Mouse (Mus musculus): Measurements from ENCODE around the gene Lrp2. TPM values are rescaled to one million over a fixed set of nuclear protein-coding genes. Genes with fewer than 3 reads are reported as not detected.

The Lrp2 gene
- total RNA-seq, 2 experiments from 2014 or later: 0.72 to 1.4 TPM

GRCm38 (mm10) chr2:69518307-69518706, 67.6 kb downstream of the Lrp2 start:
- no peak for DNase-seq

GRCm38 (mm10) chr2:69511766-69512165, 74.1 kb downstream of the Lrp2 start:
- no peak for DNase-seq

GRCm38 (mm10) chr2:69500357-69500756, 85.5 kb downstream of the Lrp2 start:
- DNase-seq: no peak

GRCm38 (mm10) chr2:69493130-69493529, 92.7 kb downstream of the Lrp2 start:
- no peak for DNase-seq

GRCm38 (mm10) chr2:69480965-69481364, 104.9 kb downstream of the Lrp2 start:
- no peak for DNase-seq

DNA sequence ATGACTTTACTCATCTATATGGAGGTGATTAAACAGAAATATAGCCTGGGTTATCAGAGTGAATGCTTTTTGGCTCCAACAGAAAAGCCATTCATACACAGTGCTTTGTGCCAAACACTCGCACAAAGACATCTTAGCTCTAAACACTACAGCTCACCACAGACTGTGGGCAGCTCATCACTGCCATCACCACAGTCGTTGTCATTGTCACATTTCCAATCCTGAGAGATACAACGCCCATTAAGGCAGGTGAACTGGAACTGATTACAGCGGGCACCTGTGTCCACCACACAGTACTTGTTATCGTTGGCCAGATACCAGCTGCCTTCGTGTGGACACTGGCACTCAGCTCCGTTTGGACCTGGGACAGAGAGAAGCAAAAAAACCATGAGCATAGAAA, 106.0 kb downstream of the Lrp2 start:
- no peak for DNase-seq

DNA sequence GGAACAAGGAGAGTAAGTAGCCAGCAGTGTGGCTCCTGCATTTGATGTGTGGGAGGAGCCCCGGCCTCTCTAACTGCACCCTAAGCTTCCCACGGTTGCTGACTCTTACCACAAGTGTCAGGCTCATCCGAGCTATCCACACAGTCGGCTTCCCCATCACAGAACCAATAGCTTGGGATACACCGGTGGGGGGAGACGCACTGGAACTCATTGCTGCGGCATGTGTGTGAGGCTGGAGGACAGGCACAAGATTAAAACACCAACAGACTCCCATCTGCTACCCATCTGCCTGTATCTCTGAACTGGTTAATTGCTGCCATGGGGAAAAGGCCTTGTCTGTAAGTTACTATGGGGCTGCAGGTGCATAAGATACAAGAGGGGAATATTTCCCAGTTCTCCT, 109.0 kb downstream of the Lrp2 start:
- DNase-seq: no peak

DNA sequence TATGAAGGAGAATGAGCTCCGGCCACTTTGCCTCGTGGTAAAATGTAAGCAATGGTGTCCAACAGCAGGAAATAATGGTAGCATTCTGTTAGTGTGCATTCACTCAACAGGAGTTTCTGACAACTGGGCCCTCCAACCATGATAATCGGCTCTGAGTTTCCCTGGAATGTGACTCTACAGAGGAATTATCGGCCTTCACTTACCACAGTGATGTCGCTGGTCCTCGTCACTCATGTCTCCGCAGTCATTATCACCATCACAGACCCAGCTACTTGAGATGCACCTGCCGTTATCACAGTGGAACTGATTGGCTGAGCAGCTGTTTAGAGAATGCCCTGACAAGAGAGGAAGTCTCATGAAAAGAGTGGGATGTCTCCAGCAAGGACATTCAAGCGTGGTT, 110.7 kb downstream of the Lrp2 start:
- no peak for DNase-seq

DNA sequence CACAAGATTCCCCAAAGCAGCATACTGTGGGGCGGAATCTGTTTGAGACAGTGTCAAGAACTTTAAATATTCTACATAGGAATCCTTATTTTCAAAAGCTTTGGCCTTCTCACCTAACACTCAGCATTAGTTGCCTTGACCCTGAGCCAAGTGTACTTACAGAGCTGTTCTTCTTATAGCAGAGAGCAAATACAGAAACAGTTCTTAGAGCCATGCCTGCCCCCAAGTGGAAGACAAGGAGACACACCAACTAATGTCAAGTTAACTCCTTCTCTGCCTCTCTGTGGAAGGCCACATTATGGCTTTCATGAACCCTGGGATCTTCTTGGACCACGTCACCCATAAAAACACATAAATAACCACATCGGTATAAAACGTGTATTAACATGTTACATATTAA, 114.0 kb downstream of the Lrp2 start:
- DNase-seq: no peak

DNA sequence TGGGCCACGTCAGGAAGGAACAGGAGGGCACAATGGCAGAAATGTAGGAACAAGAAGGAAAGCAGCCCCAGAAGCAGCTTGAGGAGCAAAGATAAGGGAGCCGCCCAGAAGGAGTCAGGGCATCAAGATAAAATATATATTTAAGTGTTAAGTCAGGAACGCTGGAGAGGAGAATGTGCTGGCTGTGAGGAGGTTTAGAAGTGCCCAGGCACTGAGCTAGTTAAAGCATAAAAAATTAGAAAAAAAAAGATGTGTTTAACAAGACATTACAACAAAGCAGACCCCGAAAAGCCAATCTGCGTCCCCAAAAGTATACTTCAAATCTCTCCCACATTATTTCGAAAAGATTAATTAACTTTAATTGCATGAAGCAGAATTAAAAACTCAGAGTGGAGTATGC, 122.3 kb downstream of the Lrp2 start:
- no peak for DNase-seq

DNA sequence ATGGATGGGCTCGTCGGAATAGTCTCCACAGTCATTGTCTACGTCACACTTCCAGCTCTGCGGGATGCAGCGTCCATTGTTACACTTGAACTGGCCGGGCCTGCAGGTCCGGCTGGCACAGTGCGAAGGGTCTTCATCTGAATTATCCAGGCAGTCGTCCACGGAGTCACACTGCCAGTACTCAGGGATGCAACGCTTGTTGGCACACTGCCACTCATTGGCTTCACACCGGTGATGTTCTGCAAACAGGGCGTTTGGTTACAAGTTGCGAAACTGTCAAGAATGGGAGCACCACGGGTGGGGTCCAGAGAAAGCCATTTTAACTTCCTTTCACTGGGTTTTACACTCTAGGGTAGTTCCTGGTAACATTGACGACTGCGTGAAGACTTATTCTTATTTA, 126.4 kb downstream of the Lrp2 start:
- no peak for DNase-seq

DNA sequence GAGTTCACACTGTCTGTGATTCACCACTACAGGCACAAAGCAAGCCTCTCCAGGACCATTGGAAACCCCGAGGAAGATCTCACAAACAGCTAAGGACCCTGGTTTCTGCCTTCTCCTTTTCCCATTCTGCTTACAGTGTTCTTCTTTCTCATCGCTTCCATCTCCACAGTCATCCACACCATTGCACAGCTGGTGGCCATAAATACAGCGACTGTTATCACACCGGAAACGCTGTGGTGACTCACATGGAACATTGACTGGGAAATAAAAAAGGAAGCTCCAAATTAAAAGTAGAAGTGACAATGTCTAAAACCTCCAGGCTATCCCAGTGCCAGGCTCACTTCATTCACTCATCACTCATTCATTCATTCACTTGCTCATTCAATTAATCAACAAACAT, 134.7 kb downstream of the Lrp2 start:
- DNase-seq: no peak

DNA sequence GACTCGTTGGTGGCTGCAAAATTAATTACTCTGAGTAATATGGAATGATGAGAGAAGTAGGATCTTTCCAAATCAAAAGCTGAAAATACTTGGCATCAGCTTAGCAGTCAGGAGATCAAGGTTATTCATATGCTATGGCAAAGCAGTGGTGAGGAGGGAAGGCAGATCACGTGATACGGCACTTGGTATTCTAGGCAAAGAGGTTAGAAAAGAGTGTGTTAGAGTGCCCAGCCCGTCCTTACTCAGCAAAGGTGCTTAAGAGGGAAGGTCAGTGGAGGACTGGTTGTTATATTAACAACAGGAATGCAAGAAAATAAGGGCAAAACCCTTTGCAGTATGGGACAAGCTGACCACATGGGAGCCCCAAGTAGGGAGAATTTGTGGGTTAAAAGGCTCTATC, 137.3 kb downstream of the Lrp2 start:
- DNase-seq: no peak

DNA sequence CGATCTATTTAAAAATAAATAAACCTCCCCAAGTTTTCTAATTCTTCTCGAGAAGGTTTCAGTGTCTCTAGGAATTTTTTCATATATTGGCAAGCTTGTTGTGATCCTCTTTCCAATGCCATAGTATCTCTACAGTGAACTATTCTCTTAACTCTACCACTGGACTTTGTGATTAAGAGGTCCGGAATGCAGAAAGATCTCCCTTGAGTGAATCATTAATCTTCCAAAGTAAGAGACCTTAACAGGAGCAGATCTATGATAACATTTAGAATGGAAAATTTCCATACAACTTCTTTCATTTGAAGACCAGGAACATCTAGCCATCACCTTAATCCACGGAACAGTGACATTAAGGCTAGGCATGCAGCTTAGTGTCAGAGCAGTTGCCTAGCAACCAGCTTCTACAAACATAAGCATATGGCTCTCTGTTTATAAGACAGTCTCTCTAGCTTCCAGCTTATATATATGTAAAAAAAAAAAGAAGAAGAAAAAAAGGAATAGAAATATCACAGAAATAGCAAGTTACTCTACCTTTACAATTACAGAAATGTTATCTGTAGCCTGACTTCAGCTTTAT, 139.9 kb downstream of the Lrp2 start:
- DNase-seq: no peak

- DNase-seq: no peak
Measured at GRCm38 (mm10) chr2:69441656-69442055, 144.2 kb downstream of the Lrp2 start.

DNA sequence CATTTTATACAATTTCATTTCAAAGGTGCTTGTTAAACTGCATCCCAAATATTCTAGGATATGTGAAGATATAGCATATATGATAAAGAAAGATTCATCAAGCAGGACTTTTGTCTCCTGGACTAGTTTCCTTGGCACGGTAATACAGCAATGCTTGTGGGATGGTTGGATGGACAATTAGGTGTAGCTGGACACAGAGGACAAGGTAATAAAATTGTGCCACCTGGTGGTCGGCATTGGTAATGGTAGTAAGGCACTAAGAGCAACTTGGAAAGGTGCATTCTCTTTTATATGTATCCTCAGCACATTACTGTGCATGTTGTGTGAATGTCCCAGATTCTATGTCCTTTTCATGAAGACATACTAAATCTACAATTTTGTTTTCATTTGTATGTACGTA, 157.7 kb downstream of the Lrp2 start:
- DNase-seq: peak; percentile 28 to 83

DNA sequence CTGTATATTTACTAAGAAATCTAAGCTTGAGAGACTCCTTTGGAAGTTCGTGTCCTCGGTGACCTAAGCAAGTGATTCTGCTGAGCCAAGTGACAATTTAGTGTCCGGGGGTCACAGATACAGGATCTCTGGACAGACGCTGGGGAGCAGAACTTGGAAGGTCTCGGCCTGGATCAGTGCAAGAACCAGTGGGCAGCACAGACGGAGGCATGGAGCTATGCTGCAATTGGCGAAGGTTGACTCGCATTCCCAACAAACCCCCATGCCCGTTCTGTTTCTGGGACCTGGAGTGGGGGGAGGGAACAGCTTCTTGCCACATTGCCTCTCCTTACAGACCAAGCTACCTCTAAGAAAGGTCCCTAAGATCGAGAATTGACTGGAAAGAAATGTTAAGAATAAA, 158.7 kb downstream of the Lrp2 start:
- DNase-seq: no peak

DNA sequence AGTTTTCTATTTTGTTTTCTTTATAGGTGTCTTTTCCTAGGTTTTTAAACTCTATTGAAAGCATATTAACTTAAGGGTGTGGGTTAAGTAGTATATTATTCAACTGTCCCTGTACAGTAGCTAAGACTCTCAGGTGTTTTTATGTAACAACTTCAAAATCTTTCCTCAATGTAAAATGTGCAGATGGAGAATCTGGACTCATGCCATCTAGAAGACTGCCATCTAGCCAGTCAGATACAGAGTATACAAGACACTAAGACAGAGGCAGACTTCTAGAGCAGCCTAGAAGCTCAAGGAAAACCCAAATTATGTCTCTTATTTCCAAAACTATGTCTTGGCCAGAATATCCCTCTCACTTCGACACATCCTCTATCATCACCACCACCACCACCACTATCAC, 159.8 kb downstream of the Lrp2 start:
- DNase-seq: no peak

GRCm38 (mm10) chr2:69424829-69425228, 161.0 kb downstream of the Lrp2 start:
- no peak for DNase-seq

GRCm38 (mm10) chr2:69418294-69418881, 167.5 kb downstream of the Lrp2 start:
- DNase-seq: no peak

DNA sequence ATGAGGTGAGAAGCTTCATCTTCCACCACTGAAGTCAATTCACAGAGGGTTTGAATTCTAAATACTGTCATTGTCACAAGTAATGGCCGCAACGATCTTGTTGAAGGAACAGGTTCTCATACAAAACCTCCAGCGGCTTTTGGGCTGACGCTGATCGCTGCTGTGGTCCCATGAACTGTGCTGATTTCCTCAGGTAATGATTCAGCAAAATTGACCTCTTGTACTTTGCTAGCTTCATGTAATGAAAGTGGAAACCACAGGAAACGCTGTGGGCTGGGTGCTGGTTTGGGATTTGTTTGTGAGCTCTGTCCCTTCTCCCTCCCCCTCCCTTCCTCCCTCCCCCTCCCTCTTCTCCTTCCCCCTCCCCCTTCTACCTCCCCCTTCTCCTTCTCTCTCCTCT, 170.8 kb downstream of the Lrp2 start:
- no peak for DNase-seq

DNA sequence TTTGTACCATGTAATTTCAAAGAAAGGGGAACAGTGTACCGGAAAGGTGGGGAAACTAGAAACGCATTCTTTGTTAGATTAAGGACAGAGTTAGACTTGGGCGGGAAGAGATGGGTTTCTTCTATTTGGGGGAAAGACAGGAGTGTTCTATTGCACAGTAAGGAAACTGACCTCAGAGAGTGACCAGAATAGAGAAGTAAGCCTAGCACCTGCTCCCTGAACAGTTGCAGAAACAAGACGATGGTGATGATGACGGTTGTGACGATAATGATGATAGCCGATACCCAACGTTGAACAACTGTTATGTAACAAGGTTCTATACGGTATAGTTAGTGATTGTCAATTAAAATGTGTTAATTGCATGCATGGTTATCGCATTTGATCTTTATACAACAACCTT, 171.3 kb downstream of the Lrp2 start:
- no peak for DNase-seq

- no peak for DNase-seq
Measured at GRCm38 (mm10) chr2:69405692-69406091, 180.2 kb downstream of the Lrp2 start.

DNA sequence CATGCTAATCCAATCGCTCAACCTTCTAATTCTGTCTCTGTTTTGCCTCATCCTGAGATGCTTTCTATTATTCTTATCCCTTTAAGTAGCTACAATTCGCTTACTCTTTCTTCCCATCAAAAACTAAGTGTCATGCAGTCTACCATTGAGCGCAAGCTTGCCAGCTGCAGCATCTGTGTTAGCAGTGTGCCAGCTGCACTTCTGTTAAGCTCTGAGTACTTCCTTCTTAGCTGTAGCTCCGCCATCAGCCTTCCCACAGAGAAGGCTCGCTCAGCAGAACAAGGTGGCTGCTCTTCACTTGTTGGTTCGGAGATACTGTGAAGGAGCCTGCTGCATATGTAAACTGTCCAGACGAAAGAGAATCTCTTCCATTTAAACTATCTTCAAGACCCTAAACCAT, 183.6 kb downstream of the Lrp2 start:
- no peak for DNase-seq

- no peak for DNase-seq
Measured at GRCm38 (mm10) chr2:69401891-69402290, 184.0 kb downstream of the Lrp2 start.

Data from heart, adult 18-20 months (tissue).